Mouse (Mus musculus): ENCODE measurements at regions not wholly inside any gene's neighbourhood (a gene's known extent, or its start where the extent isn't known, plus 50 kb on each side); places are given as distances from the start of the nearest gene placed in this dataset.

- Histone ChIP-seq H3K4me3 (ENCODE audit: control insufficient read depth, low read depth, low read length) (no peak overlapping the region), H3K4me1 (ENCODE audit: control insufficient read depth, insufficient read depth, low read length) (no peaks in the 10 kb centered on the region), H3K36me3 (ENCODE audit: control insufficient read depth, insufficient read depth, low read length) (no peaks in the 10 kb centered on the region), H3K27me3 (ENCODE audit: control insufficient read depth, insufficient read depth, low read length) (no peaks in the 10 kb centered on the region), H3K27ac (ENCODE audit: control insufficient read depth, insufficient read depth, low read depth, low read length) (no peak overlapping the region)
- TF ChIP-seq CTCF (IDR thresholded peaks at IDR 0.05; ENCODE audit: control insufficient read depth, insufficient read depth, insufficient replicate concordance, low read depth, low read length) (no peak), POLR2A (IDR thresholded peaks at IDR 0.05; ENCODE audit: control insufficient read depth, low read depth, low read length) (no peak)
These were observed 326.8 kb downstream of the Pax3 start for GRCm38 (mm10) chr1:77870125-77870524.

DNA sequence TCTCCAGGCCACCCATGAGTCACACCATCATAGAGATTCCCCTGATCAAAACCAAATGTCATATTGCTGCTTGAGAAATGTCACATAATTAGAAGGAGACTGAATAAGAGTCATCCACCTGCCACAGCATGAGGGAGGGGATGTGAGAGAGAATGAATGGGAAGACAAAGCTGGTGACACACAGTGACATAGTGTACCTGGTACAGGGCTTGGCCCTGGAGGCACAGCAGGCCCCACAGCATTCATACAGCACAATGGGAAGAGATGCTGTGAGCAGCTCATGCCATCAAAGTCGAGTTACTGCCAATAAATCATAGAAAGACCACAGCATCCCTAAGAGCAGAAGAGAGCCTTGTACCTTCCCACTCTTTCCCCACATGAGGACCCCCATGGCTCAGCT is 327.8 kb downstream of the Pax3 start:
- Histone ChIP-seq H3K4me1 (ENCODE audit: control insufficient read depth, insufficient read depth, low read length) (no peaks in the 10 kb centered on the region), H3K4me3 (ENCODE audit: control insufficient read depth, low read depth, low read length) (no peak overlapping the region), H3K27ac (ENCODE audit: control insufficient read depth, insufficient read depth, low read depth, low read length) (no peak overlapping the region), H3K27me3 (ENCODE audit: control insufficient read depth, insufficient read depth, low read length) (no peaks in the 10 kb centered on the region), H3K36me3 (ENCODE audit: control insufficient read depth, insufficient read depth, low read length) (no peaks in the 10 kb centered on the region)
- no peak for TF ChIP-seq POLR2A (IDR thresholded peaks at IDR 0.05; ENCODE audit: control insufficient read depth, low read depth, low read length)
- TF ChIP-seq CTCF (IDR thresholded peaks at IDR 0.05; ENCODE audit: control insufficient read depth, insufficient read depth, insufficient replicate concordance, low read depth, low read length): no peak

DNA sequence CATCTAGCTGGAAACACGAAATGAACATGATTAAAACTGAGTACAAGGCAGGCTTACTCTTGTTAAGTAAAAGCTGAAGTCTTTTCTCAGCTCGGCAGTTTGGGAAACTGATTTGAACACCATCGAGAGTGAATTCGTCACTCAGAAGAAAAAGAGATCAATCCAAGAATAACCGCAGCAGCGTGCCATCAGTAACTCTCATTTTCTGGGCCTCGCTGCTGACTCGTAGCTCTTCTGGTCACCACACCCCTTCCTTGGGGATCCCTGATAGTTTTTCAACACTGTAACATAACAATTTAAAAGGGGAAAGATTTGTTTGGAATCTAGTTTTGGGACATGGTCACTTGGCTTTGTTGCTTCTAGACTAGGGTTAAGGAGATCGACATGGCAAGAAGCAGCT is 337.0 kb downstream of the Pax3 start:
- Histone ChIP-seq H3K27ac (ENCODE audit: control insufficient read depth, insufficient read depth, low read depth, low read length) (no peak overlapping the region), H3K36me3 (ENCODE audit: control insufficient read depth, insufficient read depth, low read length) (no peaks in the 10 kb centered on the region), H3K27me3 (ENCODE audit: control insufficient read depth, insufficient read depth, low read length) (no peaks in the 10 kb centered on the region), H3K4me3 (ENCODE audit: control insufficient read depth, low read depth, low read length) (no peak overlapping the region), H3K4me1 (ENCODE audit: control insufficient read depth, insufficient read depth, low read length) (no peaks in the 10 kb centered on the region)
- TF ChIP-seq CTCF (IDR thresholded peaks at IDR 0.05; ENCODE audit: control insufficient read depth, insufficient read depth, insufficient replicate concordance, low read depth, low read length): no peak
- no peak for TF ChIP-seq POLR2A (IDR thresholded peaks at IDR 0.05; ENCODE audit: control insufficient read depth, low read depth, low read length)

DNA sequence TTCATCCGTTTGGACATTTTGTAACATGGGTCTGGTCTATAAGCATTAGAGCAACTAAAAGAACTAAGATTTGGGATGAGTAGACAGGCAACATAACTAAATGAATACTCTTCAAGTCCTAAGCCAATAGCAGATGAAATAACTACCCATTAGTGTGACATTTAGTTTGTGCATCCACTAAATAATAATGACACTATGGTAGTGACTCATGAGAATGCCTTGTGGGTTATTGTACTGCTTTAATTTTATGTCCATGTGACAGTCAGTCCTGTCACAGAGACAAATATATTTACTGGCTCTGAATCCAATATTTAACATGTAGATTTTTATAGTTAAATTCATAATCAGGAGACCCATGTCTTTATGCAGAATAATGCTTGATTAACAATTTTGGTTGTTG is 339.5 kb upstream of the Epha4 start:
- no peak overlapping the region for H3K4me3 ChIP-seq (ENCODE audit: control insufficient read depth, low read depth, low read length)
- no peaks in the 10 kb centered on the region for H3K4me1 ChIP-seq (ENCODE audit: control insufficient read depth, insufficient read depth, low read length)
- H3K27ac ChIP-seq (ENCODE audit: control insufficient read depth, insufficient read depth, low read depth, low read length): no peak overlapping the region
- no peak for TF ChIP-seq POLR2A (IDR thresholded peaks at IDR 0.05; ENCODE audit: control insufficient read depth, low read depth, low read length)
- no peak for TF ChIP-seq CTCF (IDR thresholded peaks at IDR 0.05; ENCODE audit: control insufficient read depth, insufficient read depth, insufficient replicate concordance, low read depth, low read length)
- H3K36me3 ChIP-seq (ENCODE audit: control insufficient read depth, insufficient read depth, low read length): no peaks in the 10 kb centered on the region
- H3K27me3 ChIP-seq (ENCODE audit: control insufficient read depth, insufficient read depth, low read length): no peaks in the 10 kb centered on the region

- Histone ChIP-seq H3K27ac (ENCODE audit: control insufficient read depth, insufficient read depth, low read depth, low read length) (no peak overlapping the region), H3K27me3 (ENCODE audit: control insufficient read depth, insufficient read depth, low read length) (no peaks in the 10 kb centered on the region), H3K4me1 (ENCODE audit: control insufficient read depth, insufficient read depth, low read length) (no peaks in the 10 kb centered on the region), H3K4me3 (ENCODE audit: control insufficient read depth, low read depth, low read length) (no peak overlapping the region), H3K36me3 (ENCODE audit: control insufficient read depth, insufficient read depth, low read length) (no peaks in the 10 kb centered on the region)
- TF ChIP-seq CTCF (IDR thresholded peaks at IDR 0.05; ENCODE audit: control insufficient read depth, insufficient read depth, insufficient replicate concordance, low read depth, low read length) (no peak), POLR2A (IDR thresholded peaks at IDR 0.05; ENCODE audit: control insufficient read depth, low read depth, low read length) (no peak)
These were observed 333.1 kb upstream of the Epha4 start for GRCm38 (mm10) chr1:77847766-77848615.

GRCm38 (mm10) chr1:77846039-77846727 is 331.3 kb upstream of the Epha4 start:
- TF ChIP-seq POLR2A (IDR thresholded peaks at IDR 0.05; ENCODE audit: control insufficient read depth, low read depth, low read length) (no peak), CTCF (IDR thresholded peaks at IDR 0.05; ENCODE audit: control insufficient read depth, insufficient read depth, insufficient replicate concordance, low read depth, low read length) (no peak)

GRCm38 (mm10) chr1:77840672-77841071 is 325.8 kb upstream of the Epha4 start:
- Histone ChIP-seq H3K4me3 (ENCODE audit: control insufficient read depth, low read depth, low read length) (no peak overlapping the region), H3K36me3 (ENCODE audit: control insufficient read depth, insufficient read depth, low read length) (no peaks in the 10 kb centered on the region), H3K27ac (ENCODE audit: control insufficient read depth, insufficient read depth, low read depth, low read length) (no peak overlapping the region), H3K4me1 (ENCODE audit: control insufficient read depth, insufficient read depth, low read length) (no peaks in the 10 kb centered on the region), H3K27me3 (ENCODE audit: control insufficient read depth, insufficient read depth, low read length) (no peaks in the 10 kb centered on the region)
- no peak for TF ChIP-seq POLR2A (IDR thresholded peaks at IDR 0.05; ENCODE audit: control insufficient read depth, low read depth, low read length)
- TF ChIP-seq CTCF (IDR thresholded peaks at IDR 0.05; ENCODE audit: control insufficient read depth, insufficient read depth, insufficient replicate concordance, low read depth, low read length): no peak

More at GRCm38 (mm10) chr1:77846039-77846727, 331.3 kb upstream of the Epha4 start:
- H3K36me3 ChIP-seq (ENCODE audit: control insufficient read depth, insufficient read depth, low read length): no peaks in the 10 kb centered on the region
- no peaks in the 10 kb centered on the region for H3K4me1 ChIP-seq (ENCODE audit: control insufficient read depth, insufficient read depth, low read length)
- no peak overlapping the region for H3K27ac ChIP-seq (ENCODE audit: control insufficient read depth, insufficient read depth, low read depth, low read length)
- no peak overlapping the region for H3K4me3 ChIP-seq (ENCODE audit: control insufficient read depth, low read depth, low read length)
- no peaks in the 10 kb centered on the region for H3K27me3 ChIP-seq (ENCODE audit: control insufficient read depth, insufficient read depth, low read length)
